Mouse (Mus musculus) liver, embryonic 11.5 days (tissue): ENCODE data around the gene Iqcf1. TPM values are rescaled to one million over a fixed set of nuclear protein-coding genes. Genes with fewer than 3 reads are reported as not detected.
A peak's percentile ranks its signal among the peaks of the same experiment; 100 is the strongest.

Source experiments
- ATAC-seq: fragments of 200-750 bp; cut with Nextera tagmentation; replicated peaks from 2 replicates; pipeline ENCODE4 v1.8.0; 2017; ENCODE audit warnings: moderate number of reproducible peaks, mild to moderate bottlenecking, moderate TSS enrichment, moderate library complexity; ENCODE audit not compliant: low FRiP score
- DNase-seq: peaks from one replicate; pipeline ENCODE4 v3.0.0-alpha.2; 2017; ENCODE audit warnings: low spot score
- H3K27ac ChIP-seq: fragments of 300-500 bp; sonication (generic); 2 replicates; pipeline ENCODE4 v1.5.1; 2014; ENCODE audit warnings: mild to moderate bottlenecking, low read depth, low read length, control low read depth
- H3K27me3 ChIP-seq: fragments of 300-500 bp; sonication (generic); replicated peaks from 2 replicates; pipeline ENCODE4 v1.6.1; 2014; ENCODE audit warnings: low read length, mixed read lengths; ENCODE audit not compliant: control insufficient read depth, insufficient read depth
- H3K36me3 ChIP-seq: fragments of 300-500 bp; sonication (generic); 2 replicates; pipeline ENCODE4 v1.6.1; 2014; ENCODE audit warnings: mild to moderate bottlenecking, low read length, moderate library complexity, mixed read lengths; ENCODE audit not compliant: control insufficient read depth, insufficient read depth
- H3K4me1 ChIP-seq: fragments of 300-500 bp; sonication (generic); replicated peaks from 2 replicates; pipeline ENCODE4 v1.6.1; 2014; ENCODE audit warnings: low read length, mixed read lengths; ENCODE audit not compliant: control insufficient read depth, insufficient read depth
- H3K4me2 ChIP-seq: fragments of 300-500 bp; sonication (generic); 2 replicates; pipeline ENCODE4 v1.6.1; 2014; ENCODE audit warnings: mild to moderate bottlenecking, control low read depth, moderate library complexity
- H3K4me3 ChIP-seq: fragments of 300-500 bp; sonication (generic); 2 replicates; pipeline ENCODE4 v1.5.1; 2014; ENCODE audit warnings: low read depth, low read length, control low read depth
- H3K9ac ChIP-seq: fragments of 300-500 bp; sonication (generic); 2 replicates; pipeline ENCODE4 v1.6.1; 2014; ENCODE audit warnings: low read depth, low read length, control low read depth
- H3K9me3 ChIP-seq: fragments of 300-500 bp; sonication (generic); 2 replicates; pipeline ENCODE4 v1.6.1; 2016; ENCODE audit warnings: low read length, inconsistent platforms, mixed read lengths; ENCODE audit not compliant: control insufficient read depth
- WGBS: fragments of 180-500 bp; shearing (Covaris S2); extraction: QIAGEN DNeasy Blood & Tissue Kit; methylation state at CpG from one replicate; pipeline ENCODE4 v1.1.7; 2014; 5-methylcytosine and 5-hydroxymethylcytosine counted together
- polyA plus RNA-seq: library from polyadenylated mRNA; unstranded; fragments of >200 nt; fragmentation: Nextera tagmentation; extraction: Ambion mirVana; gene quantifications from 2 replicates; pipeline ENCODE4 v1.2.1, GENCODE M21; 2014

The Iqcf1 gene
- polyA plus RNA-seq, 1 experiment from 2014 or later = not detected

- ATAC-seq (peak; percentile 5; the same call in 1 of the 2 replicates), DNase-seq (no peak)
- Histone ChIP-seq H3K9me3 (no peaks in the 10 kb centered on the region), H3K4me3 (peak overlapping the region; percentile 3; the same call in 1 of the 2 replicates), H3K36me3 (peaks cover 11% of the 10 kb centered on the region), H3K4me1 (peaks cover 27% of the 10 kb centered on the region), H3K4me2 (peak overlapping the region; percentile 50), H3K9ac (0 out of 2 replicates have a peak overlapping the region, but pooled peaks have one; percentile 27), H3K27me3 (no peaks in the 10 kb centered on the region), H3K27ac (0 out of 2 replicates have a peak overlapping the region, but pooled peaks have one; percentile 1)
- WGBS = 27% methylated on average over 16 of the region's 16 CpGs
These were observed 23.5 kb upstream of the Iqcf1 start for GRCm38 (mm10) chr9:106476002-106476923.

- peaks cover 27% of the 10 kb centered on the region for H3K4me1 ChIP-seq
- H3K4me2 ChIP-seq = peak within 1 kb of the TSS; percentile 77
- H3K36me3 ChIP-seq = peaks cover 15% of the 10 kb centered on the region
- H3K9me3 ChIP-seq = no peaks in the 10 kb centered on the region
- H3K27ac ChIP-seq = 0 out of 2 replicates have a peak within 1 kb of the TSS, but pooled peaks have one; percentile 1
- peak within 1 kb of the TSS; percentile 86 for H3K4me3 ChIP-seq
- under 1% methylated on average over 41 of the region's 41 CpGs for WGBS
- peak within 1 kb of the TSS; percentile 63 for H3K9ac ChIP-seq
- DNase-seq = peak; percentile 96
- H3K27me3 ChIP-seq = no peaks in the 10 kb centered on the region
- ATAC-seq = peak; percentile 98
These were observed 22.8 kb upstream of the Iqcf1 start, which contains the start of gene Parp3 for GRCm38 (mm10) chr9:106476924-106477484. Parp3 (minus strand) TSS chr9:106476949.

GRCm38 (mm10) chr9:106477649-106478048, 22.1 kb upstream of the Iqcf1 start:
- Histone ChIP-seq H3K4me3 (peak overlapping the region; percentile 86), H3K9ac (peak overlapping the region; percentile 63), H3K27me3 (no peaks in the 10 kb centered on the region), H3K4me2 (peak overlapping the region; percentile 77), H3K9me3 (no peaks in the 10 kb centered on the region), H3K27ac (no peak overlapping the region), H3K36me3 (peaks cover 15% of the 10 kb centered on the region), H3K4me1 (peaks cover 27% of the 10 kb centered on the region)
- ATAC-seq (no peak), DNase-seq (no peak)
- WGBS = 1% methylated on average over 16 of the region's 16 CpGs

GRCm38 (mm10) chr9:106478101-106478500, 21.7 kb upstream of the Iqcf1 start:
- Histone ChIP-seq H3K4me2 (peak overlapping the region; percentile 77), H3K27ac (no peak overlapping the region), H3K9me3 (no peaks in the 10 kb centered on the region), H3K36me3 (peaks cover 19% of the 10 kb centered on the region), H3K27me3 (no peaks in the 10 kb centered on the region), H3K4me1 (peaks cover 27% of the 10 kb centered on the region), H3K4me3 (peak overlapping the region; percentile 86), H3K9ac (peak overlapping the region; percentile 63)
- no peak for DNase-seq
- WGBS = 71% methylated on average over 9 of the region's 9 CpGs
- no peak for ATAC-seq

GRCm38 (mm10) chr9:106480541-106480940, 19.2 kb upstream of the Iqcf1 start:
- DNase-seq (no peak), ATAC-seq (no peak)
- H3K4me3 ChIP-seq = no peak overlapping the region
- H3K27me3 ChIP-seq = no peaks in the 10 kb centered on the region
- H3K9ac ChIP-seq = no peak overlapping the region
- peaks cover 15% of the 10 kb centered on the region for H3K4me1 ChIP-seq
- no peaks in the 10 kb centered on the region for H3K9me3 ChIP-seq
- H3K36me3 ChIP-seq = peaks cover 34% of the 10 kb centered on the region
- no peak overlapping the region for H3K4me2 ChIP-seq
- H3K27ac ChIP-seq = no peak overlapping the region
- WGBS = 93% methylated on average over 7 of the region's 7 CpGs

GRCm38 (mm10) chr9:106481075-106481474, 18.7 kb upstream of the Iqcf1 start:
- Histone ChIP-seq H3K4me2 (no peak overlapping the region), H3K9me3 (no peaks in the 10 kb centered on the region), H3K27ac (no peak overlapping the region), H3K27me3 (no peaks in the 10 kb centered on the region), H3K4me1 (peaks cover 11% of the 10 kb centered on the region), H3K4me3 (no peak overlapping the region), H3K9ac (no peak overlapping the region), H3K36me3 (peaks cover 37% of the 10 kb centered on the region)
- DNase-seq (no peak), ATAC-seq (no peak)
- 83% methylated on average over 15 of the region's 15 CpGs for WGBS

GRCm38 (mm10) chr9:106481676-106482075, 18.1 kb upstream of the Iqcf1 start:
- Histone ChIP-seq H3K27me3 (no peaks in the 10 kb centered on the region), H3K4me3 (no peak overlapping the region), H3K4me2 (no peak overlapping the region), H3K4me1 (peaks cover 6% of the 10 kb centered on the region; the same call in 1 of the 2 replicates), H3K9ac (no peak overlapping the region), H3K36me3 (peaks cover 38% of the 10 kb centered on the region), H3K27ac (no peak overlapping the region), H3K9me3 (no peaks in the 10 kb centered on the region)
- no peak for ATAC-seq
- no peak for DNase-seq
- 89% methylated on average over 13 of the region's 13 CpGs for WGBS

GRCm38 (mm10) chr9:106482578-106483115, 17.1 kb upstream of the Iqcf1 start:
- Histone ChIP-seq H3K9ac (no peak overlapping the region), H3K27ac (no peak overlapping the region), H3K27me3 (no peaks in the 10 kb centered on the region), H3K4me3 (no peak overlapping the region), H3K9me3 (no peaks in the 10 kb centered on the region), H3K4me1 (peaks cover 6% of the 10 kb centered on the region; the same call in 1 of the 2 replicates), H3K4me2 (no peak overlapping the region), H3K36me3 (peaks cover 38% of the 10 kb centered on the region)
- DNase-seq = no peak
- 87% methylated on average over 17 of the region's 17 CpGs for WGBS
- no peak for ATAC-seq
